Mouse (Mus musculus): ENCODE results near the gene Adipor2.

Adipor2 gene

DNA sequence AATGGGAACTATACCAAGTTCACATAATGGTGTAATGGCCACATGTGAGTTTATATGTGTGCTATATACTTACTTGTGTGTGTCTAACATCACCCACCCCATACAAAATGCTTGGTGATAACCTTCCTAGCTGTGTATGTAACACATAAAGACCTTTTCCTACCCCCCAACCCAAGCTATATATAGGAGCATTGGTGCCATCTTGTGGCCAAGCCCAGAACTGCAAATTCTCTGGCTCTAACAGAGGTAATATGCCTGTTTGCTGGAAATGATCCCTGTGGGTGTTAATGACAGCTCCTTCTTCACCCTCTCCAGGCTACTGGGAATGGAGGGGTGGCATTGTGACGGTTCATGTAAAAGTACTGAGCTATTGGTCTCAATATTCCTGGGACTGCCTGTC is 69.3 kb downstream of the Adipor2 start:
- peak; percentile 88 for DNase-seq (ENCODE audit: low read depth, low spot score)

DNA sequence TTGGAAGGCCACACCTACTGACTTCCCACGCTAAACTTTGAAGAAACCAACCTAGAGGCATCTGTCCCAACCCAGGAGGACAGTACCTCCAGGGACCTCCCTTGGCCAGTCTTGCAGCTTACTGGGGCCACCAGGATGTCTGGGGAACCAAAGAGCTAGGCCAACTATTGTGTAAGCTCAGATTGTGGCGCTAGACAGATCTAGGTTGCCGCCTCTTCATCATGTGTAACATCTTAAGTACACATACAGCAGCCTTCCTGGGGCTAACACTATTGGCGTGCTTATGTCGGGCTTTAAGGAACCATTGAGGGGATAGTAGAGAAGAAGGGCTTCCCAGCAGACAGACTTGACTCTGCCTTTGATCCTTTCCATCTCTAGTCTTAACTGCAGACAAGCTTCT is 69.7 kb downstream of the Adipor2 start:
- peak; percentile 37 for DNase-seq (ENCODE audit: low read depth, low spot score)

GRCm38 (mm10) chr6:119346257-119346656 is 71.2 kb downstream of the Adipor2 start:
- DNase-seq (ENCODE audit: low read depth, low spot score) = peak; percentile 68

GRCm38 (mm10) chr6:119341409-119341808 is 76.1 kb downstream of the Adipor2 start:
- peak; percentile 87 for DNase-seq (ENCODE audit: low read depth, low spot score)

GRCm38 (mm10) chr6:119338121-119338912 is 79.2 kb downstream of the Adipor2 start:
- no peak for DNase-seq (ENCODE audit: low read depth, low spot score)

DNA sequence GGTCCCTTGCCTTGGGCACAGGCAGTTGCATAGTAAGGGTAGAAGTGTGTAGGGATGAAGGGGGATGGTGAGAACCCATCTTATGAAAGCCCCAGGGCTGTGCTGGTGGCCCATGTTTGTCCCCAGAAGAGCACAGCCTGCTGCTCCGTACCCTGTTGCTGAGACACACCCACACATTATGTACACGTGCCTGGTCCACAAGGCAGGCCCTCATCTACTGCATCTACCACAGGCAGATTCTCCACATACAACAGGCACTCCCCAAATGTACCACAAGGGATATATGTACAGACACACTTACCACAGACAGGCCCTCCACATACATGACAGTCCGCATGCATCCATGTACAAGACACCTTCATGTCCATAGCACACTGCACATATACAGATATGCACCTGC is 80.2 kb downstream of the Adipor2 start:
- DNase-seq (ENCODE audit: low read depth, low spot score) = no peak

DNA sequence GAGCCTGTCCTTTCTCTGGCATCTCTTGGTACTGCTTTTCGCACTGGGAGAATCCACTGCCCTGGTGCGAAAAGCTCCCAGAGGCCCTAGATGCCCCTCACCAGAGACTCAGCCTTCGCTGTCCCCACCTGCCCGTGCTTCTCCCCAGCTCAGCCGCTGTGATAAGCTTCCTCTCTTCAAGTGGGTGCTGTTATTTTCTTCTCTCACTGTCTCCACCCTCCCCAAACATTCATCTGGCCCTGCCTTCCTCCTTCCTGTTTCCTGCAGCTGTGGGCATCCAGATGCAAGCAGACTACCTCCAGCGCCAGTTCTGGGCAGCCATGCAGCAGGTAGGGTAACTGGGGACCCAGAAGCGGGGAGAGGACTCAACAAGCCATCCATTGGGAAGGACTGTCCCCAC is 81.4 kb downstream of the Adipor2 start:
- no peak for DNase-seq (ENCODE audit: low read depth, low spot score)

- DNase-seq (ENCODE audit: low read depth, low spot score) = no peak
Measured at GRCm38 (mm10) chr6:119333831-119334230, 83.7 kb downstream of the Adipor2 start.

DNA sequence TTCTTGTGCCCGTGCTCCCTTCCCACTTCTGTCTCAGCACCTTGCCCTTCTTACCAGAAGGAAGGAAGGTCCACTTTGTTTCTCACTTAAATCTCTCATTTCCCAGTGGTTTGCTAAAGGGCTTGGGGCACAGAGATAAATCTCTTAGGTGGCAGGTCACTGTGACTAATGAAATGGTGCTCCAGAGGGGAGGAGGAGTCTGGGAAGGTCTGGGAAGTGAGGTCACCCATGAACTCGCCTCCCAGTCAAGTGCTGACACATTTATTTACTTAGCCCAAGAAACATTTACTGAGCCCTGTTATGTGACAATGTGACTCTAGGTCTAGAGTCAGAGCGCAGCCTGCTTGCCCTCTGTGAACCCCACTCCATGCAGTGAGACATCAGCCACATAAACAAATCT is 84.3 kb downstream of the Adipor2 start:
- DNase-seq (ENCODE audit: low read depth, low spot score) = no peak

DNA sequence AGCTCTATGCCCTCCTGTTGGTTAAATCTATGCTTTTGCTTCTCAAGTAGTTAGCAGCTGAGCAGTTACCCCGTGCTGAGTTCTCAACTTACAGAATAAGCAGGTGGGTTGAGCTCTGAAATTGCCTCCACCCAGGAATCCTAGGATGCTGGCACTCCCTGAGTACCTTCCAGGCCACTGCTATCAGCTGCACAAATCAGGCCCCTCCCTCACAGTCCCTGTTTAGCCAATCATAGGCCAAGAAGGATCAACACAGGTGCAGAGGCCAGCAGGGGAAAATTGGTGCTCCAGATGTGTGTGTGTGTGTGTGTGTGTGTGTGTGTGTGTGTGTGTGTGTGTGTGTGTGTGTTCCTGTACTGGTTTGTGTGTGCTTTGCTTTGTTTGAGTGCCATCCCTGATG is 85.4 kb downstream of the Adipor2 start:
- DNase-seq (ENCODE audit: low read depth, low spot score) = peak; percentile 57

GRCm38 (mm10) chr6:119330506-119330905 is 87.0 kb downstream of the Adipor2 start, which contains the start of gene Lrtm2:
TSS of gene Lrtm2 (minus strand) at chr6:119330766.
- peak; percentile 93 for DNase-seq (ENCODE audit: low read depth, low spot score)

- peak; percentile 66 for DNase-seq (ENCODE audit: low read depth, low spot score)
Measured at GRCm38 (mm10) chr6:119329936-119330335, 87.6 kb downstream of the Adipor2 start.

DNA sequence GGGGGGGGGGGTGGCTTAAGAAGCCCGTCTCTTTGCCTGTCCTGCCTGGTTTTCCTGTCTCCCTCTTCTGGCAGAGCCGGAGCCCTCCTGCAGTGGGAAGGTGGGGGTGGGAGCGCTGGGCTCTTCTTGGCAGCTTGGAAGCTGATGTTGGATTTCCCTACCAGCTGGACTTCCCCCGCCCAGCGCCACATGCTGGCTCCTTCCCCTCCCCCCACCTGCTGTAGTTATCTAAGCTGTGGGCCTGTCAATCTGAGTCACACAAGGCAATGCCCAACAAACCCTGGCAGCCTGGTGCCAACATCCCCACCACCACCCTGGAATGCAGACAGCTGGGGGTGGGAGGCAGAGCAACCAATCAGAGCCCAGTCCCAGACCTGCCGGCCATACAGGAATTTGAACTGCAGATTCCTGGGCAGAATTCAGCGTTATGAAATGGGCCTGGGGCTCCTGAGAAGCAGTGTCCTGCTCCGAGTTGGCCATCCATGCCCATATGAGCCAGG is 88.2 kb downstream of the Adipor2 start:
- DNase-seq (ENCODE audit: low read depth, low spot score) = peak; percentile 96

DNA sequence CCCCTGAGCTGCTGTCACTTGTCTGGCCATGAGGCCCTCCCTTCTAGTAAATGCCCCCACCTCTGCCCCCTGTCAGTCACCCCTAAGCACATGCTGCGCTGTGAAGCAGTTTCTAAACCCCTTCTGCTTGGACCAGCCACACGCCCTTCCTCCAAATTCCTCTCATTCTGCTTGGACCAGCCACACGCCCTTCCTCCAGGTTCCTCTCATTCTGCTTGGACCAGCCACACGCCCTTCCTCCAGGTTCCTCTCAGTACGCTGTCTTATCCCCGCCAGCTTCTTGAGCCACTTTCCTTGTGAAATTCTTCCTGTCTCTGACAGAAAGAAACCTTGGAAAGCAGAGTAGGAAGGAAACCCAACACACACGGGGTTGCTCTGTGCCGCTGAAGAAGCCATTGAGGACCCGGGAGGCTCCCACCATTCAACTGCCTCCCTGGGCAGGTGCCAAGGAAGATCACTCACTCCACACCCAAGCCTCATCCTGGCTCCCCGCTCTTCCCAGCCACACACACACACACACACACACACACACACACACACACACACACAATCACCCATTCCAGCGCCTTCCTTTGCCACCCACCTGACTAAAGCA is 88.9 kb downstream of the Adipor2 start:
- peak; percentile 50 for DNase-seq (ENCODE audit: low read depth, low spot score)

DNA sequence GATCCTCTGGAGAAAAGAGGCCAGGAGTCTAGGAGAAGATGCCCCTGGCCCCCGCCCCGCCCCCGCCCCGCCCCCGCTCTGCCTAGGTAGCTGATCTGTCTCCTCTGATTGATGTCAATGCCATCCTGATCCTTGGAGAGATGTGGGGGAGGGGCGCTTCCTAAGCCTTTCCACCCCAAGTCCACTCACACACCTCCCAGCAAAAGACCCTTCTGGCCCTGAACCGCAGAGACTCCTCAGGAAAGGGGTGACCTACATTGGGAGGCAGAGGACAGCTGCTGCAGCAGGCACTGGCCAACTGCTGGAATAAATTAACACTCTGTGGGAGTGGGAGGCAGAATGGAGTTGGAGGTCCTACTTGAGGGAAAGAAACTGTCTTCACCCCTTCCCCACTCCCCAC is 91.0 kb downstream of the Adipor2 start:
- no peak for DNase-seq (ENCODE audit: low read depth, low spot score)

DNA sequence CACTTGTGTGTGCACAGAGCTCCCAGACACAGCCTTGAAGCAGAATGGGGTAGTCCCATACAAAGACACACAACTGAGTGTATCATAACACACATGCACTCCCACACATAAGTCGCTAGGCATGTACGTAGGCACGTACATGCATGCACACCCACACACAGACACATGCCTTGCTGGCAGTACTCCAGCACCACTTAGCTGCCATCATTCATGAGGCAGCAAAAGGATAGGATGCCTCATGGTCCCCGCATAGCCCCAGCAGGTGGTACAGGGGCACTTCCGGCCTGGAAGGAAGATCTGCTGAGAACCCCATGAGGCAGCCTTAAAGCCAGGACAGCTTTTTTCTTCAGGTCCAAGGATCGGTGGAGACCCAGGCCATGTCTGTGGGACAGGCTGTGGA is 91.5 kb downstream of the Adipor2 start:
- DNase-seq (ENCODE audit: low read depth, low spot score) = no peak

DNA sequence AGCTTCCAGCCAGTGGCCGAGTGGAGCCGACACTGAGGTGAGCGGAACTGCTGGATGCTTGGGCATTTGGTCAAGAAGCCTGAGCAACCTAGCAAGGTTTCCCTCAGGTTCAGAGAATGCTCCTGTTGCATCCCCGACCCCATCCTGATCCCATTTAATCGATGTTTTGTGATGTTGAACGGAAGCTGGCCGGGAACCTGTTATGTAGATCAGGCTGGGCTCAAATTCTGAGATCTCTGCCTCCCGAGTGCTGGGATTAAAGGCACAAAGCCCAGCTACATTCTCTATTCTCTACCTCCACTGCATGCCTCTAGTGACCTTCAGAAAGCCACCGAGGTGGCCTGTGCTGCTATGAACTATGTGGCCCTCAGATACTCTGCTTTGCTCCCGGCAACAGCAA is 92.7 kb downstream of the Adipor2 start:
- DNase-seq (ENCODE audit: low read depth, low spot score) = no peak

DNA sequence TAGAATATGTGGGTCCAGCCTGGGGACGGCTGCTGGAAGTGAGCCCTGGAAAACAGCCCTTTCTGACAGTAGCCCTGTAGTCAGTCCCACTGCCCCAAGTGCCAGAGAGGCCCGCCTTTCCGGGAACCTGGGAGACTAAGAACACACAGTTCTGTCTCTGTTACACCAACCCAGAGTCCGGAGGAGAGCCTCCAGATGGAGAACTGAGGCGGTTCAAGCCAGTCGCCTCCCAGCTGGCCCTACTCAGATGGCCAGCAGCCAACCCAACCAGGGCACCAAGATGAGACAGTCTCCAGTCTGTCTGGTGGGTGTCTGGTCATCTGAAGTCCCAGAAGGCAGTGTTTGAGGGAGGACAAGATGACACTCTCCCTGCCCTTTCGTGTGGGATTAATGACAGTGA is 95.8 kb downstream of the Adipor2 start:
- DNase-seq (ENCODE audit: low read depth, low spot score) = peak; percentile 63

DNA sequence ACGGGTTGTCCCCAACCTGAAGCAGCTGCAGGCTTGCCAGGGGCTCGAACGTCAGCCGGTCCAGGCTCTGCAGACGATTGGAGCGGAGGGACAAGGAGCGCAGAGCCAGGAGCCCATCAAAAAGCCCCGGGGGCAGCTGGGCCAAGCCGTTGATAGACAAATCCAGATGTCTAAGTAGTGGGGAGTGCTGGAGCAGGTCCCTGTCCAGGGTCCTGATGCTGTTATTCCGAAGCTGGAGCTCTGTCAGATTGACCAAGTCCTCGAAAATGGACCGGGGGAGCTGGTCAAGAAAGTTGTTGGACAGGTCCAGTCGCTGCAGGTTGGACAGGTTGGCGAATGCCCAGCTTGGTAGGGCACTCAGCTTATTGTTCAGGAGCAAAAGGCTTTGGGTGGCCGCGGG is 97.0 kb downstream of the Adipor2 start:
- DNase-seq (ENCODE audit: low read depth, low spot score) = no peak

DNA sequence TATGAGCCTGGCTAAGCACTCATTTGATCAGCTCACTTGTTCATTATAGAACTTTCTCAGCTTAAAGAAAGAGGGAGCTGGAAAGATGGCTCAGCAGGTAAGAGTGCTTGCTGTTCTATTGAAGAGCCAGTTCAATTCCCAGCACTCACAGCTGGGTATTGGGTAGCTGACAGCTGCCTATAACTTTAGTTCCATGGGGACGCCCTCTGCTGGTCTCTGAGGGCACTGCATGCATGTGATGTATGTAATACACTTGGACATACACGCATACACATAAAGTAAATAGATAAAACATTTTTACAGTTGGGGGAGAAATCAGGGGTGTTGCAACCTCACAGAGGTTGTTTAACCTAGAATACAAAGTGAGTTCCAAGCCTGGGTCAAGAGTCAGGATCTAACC is 98.1 kb downstream of the Adipor2 start:
- no peak for DNase-seq (ENCODE audit: low read depth, low spot score)

DNA sequence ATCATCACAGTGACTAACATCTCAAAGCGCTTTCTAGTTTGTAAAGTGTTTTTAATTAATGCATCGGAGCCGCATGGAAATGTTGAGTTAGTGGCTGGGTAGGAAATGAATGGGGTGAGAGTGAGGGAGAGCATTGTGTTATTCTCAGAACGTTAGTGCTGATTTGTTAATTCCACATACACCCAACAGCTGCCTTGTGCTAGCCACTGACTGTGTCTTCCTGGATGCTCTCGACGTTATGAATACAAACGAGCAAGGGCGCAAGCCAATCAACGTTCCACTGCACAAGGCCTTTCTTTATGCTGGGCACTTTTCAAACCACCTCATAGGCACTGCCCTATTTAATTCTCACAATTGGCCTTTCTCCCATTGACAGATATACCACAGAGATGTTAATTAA is 98.8 kb downstream of the Adipor2 start:
- peak; percentile 76 for DNase-seq (ENCODE audit: low read depth, low spot score)

DNA sequence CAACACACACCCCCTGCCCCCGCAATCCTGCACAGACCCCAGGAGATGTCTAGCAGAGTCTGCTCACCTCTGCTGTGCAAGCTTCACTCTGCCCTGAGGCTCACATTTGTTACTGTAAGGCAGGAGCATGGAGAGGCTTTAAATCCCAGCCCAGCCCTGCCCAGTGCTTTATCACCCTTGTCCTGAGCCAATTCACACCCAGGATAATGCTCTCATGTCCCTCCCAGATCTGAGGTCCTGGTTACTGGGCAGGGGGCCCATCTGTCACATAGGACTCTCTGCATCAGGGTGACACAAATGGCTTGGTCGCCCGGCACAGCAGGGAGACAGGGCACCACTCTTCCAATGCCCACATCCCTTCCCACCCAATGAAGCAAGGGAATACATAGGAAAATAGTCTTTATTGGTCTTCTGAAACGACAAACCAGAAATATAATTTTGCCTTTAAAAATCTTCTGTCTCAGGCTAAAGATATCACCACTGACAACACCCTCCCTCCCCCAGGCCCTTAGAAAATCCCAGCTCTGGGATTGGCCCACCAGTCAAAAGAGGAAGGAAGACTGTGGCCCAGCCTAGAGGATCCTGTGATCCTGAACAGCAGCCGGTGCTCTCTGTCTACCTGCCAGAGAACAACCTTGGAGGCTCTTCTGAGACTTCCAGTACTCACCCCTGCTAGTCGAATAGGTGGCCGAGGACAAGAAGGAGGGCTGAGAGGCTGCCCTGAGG is 102.6 kb downstream of the Adipor2 start:
- peak; percentile 66 for DNase-seq (ENCODE audit: low read depth, low spot score)
